Mouse (Mus musculus) small intestine, adult 2 months (tissue): Measurements from ENCODE around the gene Tmem8. TPM values are rescaled to one million over a fixed set of nuclear protein-coding genes. Genes with fewer than 3 reads are reported as not detected.
A peak's percentile ranks its signal among the peaks of the same experiment; 100 is the strongest.
"Not testable (repeated sequence)": the region's sequence is repeated elsewhere in the genome, so short reads cannot be mapped to it uniquely, and the experiment has no call there.

Source experiments
- H3K27ac ChIP-seq: fragments of 200-500 bp; 2 replicates; pipeline ENCODE4 v1.5.1; 2012; ENCODE audit warnings: low read depth, low read length, control low read depth, inconsistent platforms; ENCODE audit not compliant: insufficient read depth
- H3K27me3 ChIP-seq: fragments of 200-500 bp; 2 replicates; pipeline ENCODE4 v1.6.1; 2012; ENCODE audit warnings: mild to moderate bottlenecking, moderate library complexity, low read length, inconsistent platforms; ENCODE audit not compliant: control insufficient read depth, insufficient read depth
- H3K36me3 ChIP-seq: fragments of 200-500 bp; 2 replicates; pipeline ENCODE4 v1.6.1; 2012; ENCODE audit warnings: mild to moderate bottlenecking, low read length, control low read depth, inconsistent platforms; ENCODE audit not compliant: control insufficient read depth, insufficient read depth
- H3K4me1 ChIP-seq: fragments of 200-500 bp; 2 replicates; pipeline ENCODE4 v1.6.1; 2012; ENCODE audit warnings: low read length, inconsistent platforms, mixed read lengths; ENCODE audit not compliant: control insufficient read depth, insufficient read depth, insufficient read length
- H3K4me3 ChIP-seq: fragments of 200-500 bp; 2 replicates; pipeline ENCODE4 v1.5.1; 2012; ENCODE audit warnings: low read depth, mild to moderate bottlenecking, control low read depth, inconsistent platforms, low read length, moderate library complexity
- CTCF ChIP-seq: fragments of 200-500 bp; IDR thresholded peaks from 2 replicates; pipeline ENCODE4 v1.5.1; 2012; ENCODE audit warnings: low read depth, mild to moderate bottlenecking, control low read depth, inconsistent platforms, low read length, moderate library complexity, mixed read lengths; ENCODE audit not compliant: insufficient replicate concordance, insufficient read length; ENCODE audit errors: extremely low read depth
- POLR2A ChIP-seq: fragments of 200-500 bp; IDR thresholded peaks from 2 replicates; pipeline ENCODE4 v1.6.1; 2012; ENCODE audit warnings: low read depth, mild to moderate bottlenecking, control low read depth, inconsistent platforms, low read length, moderate library complexity
- WGBS: fragments of 180-500 bp; shearing (Covaris S2); methylation state at CpG from one replicate; pipeline ENCODE4 v1.1.7; 2018; 5-methylcytosine and 5-hydroxymethylcytosine counted together
- polyA plus RNA-seq: library from polyadenylated mRNA; depleted of rRNA; stranded (reverse); fragments of >200 nt; gene quantifications from 2 replicates; pipeline ENCODE4 v1.2.3, GENCODE M21; 2012

The Tmem8 gene
- polyA plus RNA-seq, 1 experiment = 283 TPM

DNA sequence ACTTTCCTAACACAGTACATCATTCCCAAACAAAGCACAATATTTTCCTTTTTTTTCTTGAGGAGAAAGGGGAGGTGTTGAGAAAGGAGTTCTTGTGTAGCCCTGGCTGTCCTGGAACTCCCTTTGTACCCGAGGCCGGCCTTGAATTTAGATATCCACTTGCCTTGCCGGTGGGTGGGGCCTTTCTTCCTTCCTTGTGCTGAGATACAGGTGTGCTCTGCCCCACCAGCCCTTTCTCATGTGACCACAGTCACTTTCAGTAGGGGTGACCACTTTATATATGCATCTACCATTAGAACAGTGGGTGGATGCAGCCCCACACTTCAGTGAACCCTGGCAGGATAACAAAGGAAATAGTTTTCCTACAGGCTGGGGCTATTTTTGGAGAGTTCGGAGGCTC is 1.4 kb upstream of the Tmem8 start:
- 28% methylated on average over 4 of the region's 4 CpGs for WGBS
- H3K4me3 ChIP-seq = no peak overlapping the region
- H3K36me3 ChIP-seq = no peaks in the 10 kb centered on the region
- no peak overlapping the region for H3K27ac ChIP-seq
- H3K4me1 ChIP-seq = peaks cover 9% of the 10 kb centered on the region
- TF ChIP-seq CTCF = no peak
- TF ChIP-seq POLR2A = no peak
- 0 out of 2 replicates have a peak, but pooled peaks cover 3% of the 10 kb centered on the region for H3K27me3 ChIP-seq

DNA sequence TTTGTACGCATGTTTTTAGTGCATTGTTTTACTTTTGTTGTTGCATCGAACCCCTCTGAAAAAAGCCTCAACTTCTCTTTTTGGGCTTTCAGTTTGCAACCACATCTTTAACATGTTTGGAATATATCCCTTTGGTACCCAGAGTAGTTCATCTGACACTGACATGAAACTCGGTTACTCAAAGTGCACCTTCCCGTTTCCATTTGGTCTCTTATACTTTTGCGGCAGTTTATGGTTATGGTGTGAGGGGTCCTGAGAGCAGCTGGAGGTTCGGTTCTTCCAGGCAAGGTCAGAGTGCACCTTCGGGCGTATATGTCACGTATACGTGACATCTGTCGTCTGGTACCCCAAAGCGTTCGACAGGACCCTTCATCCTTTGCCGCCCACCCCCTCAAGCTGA is 348 bp upstream of the Tmem8 start:
- Histone ChIP-seq H3K4me3 (peak overlapping the region; percentile 86), H3K4me1 (peaks cover 13% of the 10 kb centered on the region), H3K27me3 (0 out of 2 replicates have a peak, but pooled peaks cover 3% of the 10 kb centered on the region), H3K27ac (peak overlapping the region; percentile 12; the same call in 1 of the 2 replicates), H3K36me3 (peaks cover 4% of the 10 kb centered on the region; the same call in 1 of the 2 replicates)
- 18% methylated on average over 14 of the region's 14 CpGs for WGBS
- TF ChIP-seq POLR2A = no peak
- no peak for TF ChIP-seq CTCF

DNA sequence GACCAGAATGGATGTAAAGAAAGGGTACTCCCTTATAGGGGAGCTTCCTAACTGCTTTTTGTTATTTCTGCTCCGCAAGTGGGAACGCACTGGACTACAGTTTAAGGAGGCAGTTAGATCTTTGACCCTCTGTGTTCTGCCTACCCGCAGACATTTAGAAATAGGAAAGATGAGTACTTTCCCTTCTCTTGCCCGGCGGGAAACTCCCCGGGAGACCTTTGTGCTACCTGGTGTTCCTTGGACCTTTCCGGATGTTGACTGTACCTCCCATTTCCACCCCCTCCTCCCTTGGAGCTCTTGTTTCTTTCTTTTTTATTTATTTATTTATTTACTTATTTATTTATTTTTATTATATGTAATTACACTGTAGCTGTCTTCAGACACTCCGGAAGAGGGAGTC is 962 bp downstream of the Tmem8 start:
- Histone ChIP-seq H3K27me3 (0 out of 2 replicates have a peak, but pooled peaks cover 3% of the 10 kb centered on the region), H3K36me3 (peaks cover 11% of the 10 kb centered on the region; the same call in 1 of the 2 replicates), H3K27ac (peak overlapping the region; percentile 100), H3K4me3 (peak overlapping the region; percentile 86), H3K4me1 (peaks cover 13% of the 10 kb centered on the region)
- WGBS = 5% methylated on average over 8 of the region's 8 CpGs
- no peak for TF ChIP-seq CTCF
- no peak for TF ChIP-seq POLR2A

DNA sequence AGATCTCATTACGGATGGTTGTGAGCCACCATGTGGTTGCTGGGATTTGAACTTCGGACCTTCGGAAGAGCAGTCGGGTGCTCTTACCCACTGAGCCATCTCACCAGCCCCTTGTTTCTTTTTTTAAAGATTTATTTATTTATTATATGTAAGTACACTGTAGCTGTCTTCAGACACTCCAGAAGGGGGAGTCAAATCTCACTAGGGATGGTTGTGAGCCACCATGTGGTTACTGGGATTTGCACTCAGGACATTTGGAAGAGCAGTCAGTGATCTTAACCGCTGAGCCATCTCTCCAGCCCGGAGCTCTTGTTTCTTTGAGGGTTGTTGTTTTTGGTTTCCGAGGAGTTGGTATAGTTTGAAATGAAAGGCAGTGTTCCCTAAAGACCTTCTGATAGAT is 1.4 kb downstream of the Tmem8 start:
- peaks cover 11% of the 10 kb centered on the region; the same call in 1 of the 2 replicates for H3K36me3 ChIP-seq
- 38% methylated on average over 7 of the region's 7 CpGs for WGBS
- H3K4me1 ChIP-seq = peaks cover 13% of the 10 kb centered on the region
- H3K27ac ChIP-seq = peak overlapping the region; percentile 82
- H3K27me3 ChIP-seq = not testable (repeated sequence)
- H3K4me3 ChIP-seq = peak overlapping the region; percentile 52

- WGBS = 27% methylated on average over 7 of the region's 7 CpGs
- Histone ChIP-seq H3K4me3 (peak overlapping the region; percentile 22), H3K27ac (peak overlapping the region; percentile 82), H3K36me3 (peaks cover 11% of the 10 kb centered on the region; the same call in 1 of the 2 replicates), H3K4me1 (peaks cover 16% of the 10 kb centered on the region), H3K27me3 (0 out of 2 replicates have a peak, but pooled peaks cover 3% of the 10 kb centered on the region)
- TF ChIP-seq POLR2A = no peak
- no peak for TF ChIP-seq CTCF
Measured at GRCm38 (mm10) chr17:26115205-26115898, 2.3 kb downstream of the Tmem8 start.

DNA sequence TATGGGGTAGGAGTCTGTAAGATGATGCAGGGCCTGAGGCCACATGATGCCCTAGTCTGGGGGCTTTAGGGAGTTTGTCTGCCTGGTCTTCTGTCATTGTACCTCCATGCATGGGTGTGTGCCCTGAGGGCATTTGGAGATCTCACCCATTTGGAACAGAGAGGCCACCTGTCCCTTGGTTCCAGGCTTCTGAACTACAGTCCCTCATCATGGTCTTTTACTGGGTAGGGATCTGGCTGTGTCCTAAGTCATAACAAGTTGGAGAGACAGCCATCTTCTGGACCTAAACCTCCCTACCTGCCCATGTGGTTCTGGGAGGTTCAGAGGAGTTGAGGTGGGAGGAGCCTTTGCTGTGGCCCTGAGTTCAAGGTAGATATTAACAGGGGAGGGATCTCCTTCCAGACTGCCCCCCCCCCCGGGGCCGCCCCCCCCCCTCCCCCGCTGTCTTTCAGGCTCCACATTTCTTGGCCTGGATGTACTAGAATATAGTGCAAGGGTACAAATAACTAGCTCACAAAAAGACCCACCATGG is 2.9 kb downstream of the Tmem8 start:
- Histone ChIP-seq H3K4me3 (no peak overlapping the region), H3K36me3 (peaks cover 12% of the 10 kb centered on the region; the same call in 1 of the 2 replicates), H3K27me3 (0 out of 2 replicates have a peak, but pooled peaks cover 3% of the 10 kb centered on the region), H3K4me1 (peaks cover 16% of the 10 kb centered on the region), H3K27ac (peak overlapping the region; percentile 91)
- WGBS = 31% methylated on average over 3 of the region's 3 CpGs
- TF ChIP-seq CTCF = no peak
- no peak for TF ChIP-seq POLR2A

GRCm38 (mm10) chr17:26116503-26117258 is 3.6 kb downstream of the Tmem8 start:
- Histone ChIP-seq H3K4me1 (peaks cover 16% of the 10 kb centered on the region), H3K27me3 (0 out of 2 replicates have a peak, but pooled peaks cover 3% of the 10 kb centered on the region), H3K4me3 (peak overlapping the region; percentile 35; the same call in 1 of the 2 replicates), H3K27ac (peak overlapping the region; percentile 91), H3K36me3 (peaks cover 16% of the 10 kb centered on the region; the same call in 1 of the 2 replicates)
- TF ChIP-seq POLR2A (no peak), CTCF (no peak)
- 49% methylated on average over 17 of the region's 17 CpGs for WGBS
